Mouse (Mus musculus) left cerebral cortex, adult 11 months (tissue): Measurements from ENCODE around the gene Ppm1n.

Source experiments
- DNase-seq: peaks from one replicate; pipeline ENCODE4 v3.0.0; 2022; ENCODE audit warnings: low spot score

Gene Ppm1n

DNA sequence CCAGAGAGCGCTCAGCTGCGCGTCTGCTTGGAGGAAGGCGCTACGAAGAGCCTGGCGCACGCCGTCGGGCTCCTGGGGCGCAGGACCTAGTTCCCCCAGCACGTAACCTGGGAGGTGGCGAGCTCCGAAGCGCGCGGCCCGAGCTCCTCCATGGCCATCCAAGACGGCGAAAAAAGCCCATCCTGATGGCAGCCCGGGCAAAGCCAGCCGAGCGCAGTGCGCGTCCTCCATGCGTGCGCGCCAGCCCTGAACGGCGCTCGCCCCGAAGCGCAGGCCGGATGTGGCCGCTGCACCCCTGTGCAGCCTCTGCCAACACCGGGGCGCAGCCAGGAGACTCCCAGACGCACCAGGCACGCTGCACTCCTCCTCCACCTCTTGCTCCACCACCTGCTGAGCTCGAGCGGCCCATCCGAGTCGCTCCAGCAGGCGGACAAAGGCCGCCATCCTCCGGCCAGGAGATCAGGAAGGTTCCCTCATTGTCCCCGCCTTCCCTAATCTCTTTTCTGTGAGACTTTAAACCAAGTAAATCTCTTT is at the start of gene Ppm1n:
Ppm1n (minus strand) TSS at position 484 of the 534 bp plus-strand sequence.
- DNase-seq: no peak

DNA sequence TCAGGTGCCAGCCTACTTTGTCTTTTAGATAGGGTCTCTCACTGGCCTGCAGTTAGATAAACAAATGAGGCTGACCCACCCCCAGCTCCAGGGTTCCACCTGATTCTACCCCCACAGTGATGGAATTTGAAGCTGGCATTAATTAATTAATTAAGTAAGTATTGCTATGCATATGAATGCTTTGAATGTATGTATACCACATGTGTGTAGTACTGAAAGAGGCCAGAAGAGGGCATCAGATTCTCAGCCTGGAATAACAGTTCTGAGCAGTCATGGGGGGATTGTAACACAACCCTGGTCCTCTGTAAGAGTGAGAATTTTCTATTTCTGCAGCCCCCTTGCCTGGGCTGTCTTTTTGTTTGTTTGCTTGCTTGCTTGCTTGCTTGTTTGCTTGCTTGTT is 48.6 kb upstream of the Ppm1n start:
- DNase-seq: no peak

DNA sequence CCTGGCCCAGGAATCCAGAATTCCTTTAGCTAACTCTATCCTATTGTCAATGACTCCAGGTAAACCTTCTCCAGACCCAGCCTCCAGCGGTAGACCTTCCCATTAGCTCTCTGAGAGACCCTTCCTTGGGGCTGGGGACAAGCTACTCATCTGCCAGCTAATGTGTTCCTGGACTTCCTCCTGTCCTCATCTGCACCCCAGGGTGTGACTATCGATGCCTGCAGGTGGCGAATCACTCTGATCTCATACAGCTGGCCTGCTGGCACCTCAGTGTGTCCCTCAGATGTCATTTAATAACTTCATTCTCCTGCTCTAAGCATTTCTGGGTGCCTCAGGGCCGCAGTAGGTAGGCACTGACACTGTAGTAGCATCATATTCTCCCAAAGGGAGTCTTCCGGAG is 47.9 kb upstream of the Ppm1n start:
- DNase-seq: no peak

DNA sequence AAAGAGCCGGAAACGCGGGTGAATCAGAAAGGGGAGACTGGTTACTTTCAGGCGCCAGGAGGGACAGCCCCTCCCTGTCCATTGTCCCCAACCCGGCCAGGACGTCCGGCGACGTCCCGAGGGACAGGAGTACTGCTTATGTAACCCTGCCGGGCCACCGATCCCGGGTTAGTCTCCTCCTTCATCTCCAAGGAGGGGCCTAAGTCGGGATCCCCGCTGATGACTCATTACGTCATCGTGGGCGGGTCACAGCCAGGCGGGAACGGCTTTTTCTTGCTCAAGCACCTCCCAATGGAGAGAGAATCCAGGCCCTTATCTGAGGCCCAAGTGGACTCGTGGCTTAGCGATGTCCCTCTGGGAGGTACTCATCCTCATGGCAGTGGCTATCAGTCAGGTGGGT is 47.3 kb upstream of the Ppm1n start:
- no peak for DNase-seq

DNA sequence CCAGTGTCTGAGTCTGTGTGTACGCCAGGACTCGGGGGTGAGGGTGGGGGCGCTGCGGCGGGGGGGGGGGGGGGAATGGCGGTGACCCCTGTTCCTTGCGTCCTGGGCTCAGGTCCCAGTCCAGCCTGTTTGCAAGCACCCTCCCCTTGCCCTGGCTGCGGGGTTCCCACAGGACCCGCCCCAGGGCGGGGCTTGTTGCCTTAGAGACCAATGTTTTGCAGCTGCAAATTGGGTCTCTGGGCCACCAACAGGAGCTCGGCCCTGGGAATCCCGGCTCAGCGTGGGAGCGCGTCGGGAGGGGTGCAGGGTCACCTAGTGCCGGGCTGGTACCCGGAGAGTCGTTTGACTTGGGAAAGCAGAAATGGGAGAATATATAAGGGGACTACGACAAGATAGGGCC is 46.5 kb upstream of the Ppm1n start:
- DNase-seq: no peak

DNA sequence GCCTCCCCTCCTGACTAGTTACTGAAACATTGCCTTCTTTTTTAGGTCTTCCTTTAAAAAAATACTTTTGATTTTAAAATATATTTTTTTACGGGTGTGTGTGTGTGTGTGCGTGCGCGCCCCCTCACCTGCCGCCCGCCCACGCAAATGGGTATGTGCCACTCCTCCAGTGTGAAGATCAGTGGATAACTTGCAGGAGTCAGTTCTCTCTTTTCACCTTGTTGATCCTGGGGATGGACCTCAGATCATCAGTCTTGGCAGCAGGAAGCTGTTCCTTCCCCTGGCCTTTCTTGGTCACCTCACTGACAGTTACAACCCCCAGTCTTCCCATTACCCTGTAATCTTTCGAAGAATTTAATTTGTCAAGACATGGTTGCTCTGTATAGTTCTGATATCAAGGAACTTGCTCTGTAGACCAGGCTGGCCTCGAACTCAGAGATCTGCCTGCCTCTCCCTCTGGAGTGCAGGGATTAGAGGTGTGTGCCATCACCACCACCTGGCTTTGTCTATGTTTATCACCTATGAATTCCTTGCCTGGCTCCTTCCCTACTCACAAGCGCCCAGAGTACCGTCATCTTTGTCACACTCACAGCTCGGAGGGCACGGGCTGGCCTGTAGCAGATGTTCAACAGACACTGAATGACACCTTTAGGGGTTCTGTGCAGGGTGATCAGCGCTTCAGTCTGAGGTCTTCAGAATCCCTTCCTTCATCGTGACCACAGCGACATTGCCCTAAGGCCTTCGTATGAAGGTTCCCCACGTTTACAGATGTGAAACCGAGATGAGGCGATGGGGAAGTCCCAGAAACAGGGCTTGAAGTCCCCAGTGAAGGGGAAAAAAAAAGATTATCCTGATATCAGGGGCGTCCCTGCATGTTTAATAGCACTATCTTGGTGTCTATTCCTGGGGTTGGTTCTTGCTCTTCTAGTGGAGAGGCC is 45.7 kb upstream of the Ppm1n start:
- no peak for DNase-seq

DNA sequence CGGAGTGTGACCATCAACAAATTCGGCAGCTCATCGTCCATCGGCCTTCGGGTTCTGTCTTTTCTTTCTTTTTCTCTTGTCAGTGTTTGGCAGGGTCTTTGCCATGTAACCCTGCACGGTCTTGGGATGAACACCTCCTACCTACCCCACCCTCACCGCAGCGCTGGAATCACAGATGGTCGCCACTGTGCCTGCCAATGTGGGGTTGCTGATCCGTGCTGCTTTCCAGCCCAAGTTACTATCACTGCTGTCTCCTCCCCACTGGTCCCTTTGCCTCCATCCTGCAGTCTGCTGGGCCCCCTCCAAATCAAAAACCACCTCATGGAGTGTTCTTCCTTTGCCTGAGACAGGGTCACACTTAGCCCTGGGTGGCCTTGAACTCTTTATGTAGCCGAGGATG is 44.4 kb upstream of the Ppm1n start:
- no peak for DNase-seq

DNA sequence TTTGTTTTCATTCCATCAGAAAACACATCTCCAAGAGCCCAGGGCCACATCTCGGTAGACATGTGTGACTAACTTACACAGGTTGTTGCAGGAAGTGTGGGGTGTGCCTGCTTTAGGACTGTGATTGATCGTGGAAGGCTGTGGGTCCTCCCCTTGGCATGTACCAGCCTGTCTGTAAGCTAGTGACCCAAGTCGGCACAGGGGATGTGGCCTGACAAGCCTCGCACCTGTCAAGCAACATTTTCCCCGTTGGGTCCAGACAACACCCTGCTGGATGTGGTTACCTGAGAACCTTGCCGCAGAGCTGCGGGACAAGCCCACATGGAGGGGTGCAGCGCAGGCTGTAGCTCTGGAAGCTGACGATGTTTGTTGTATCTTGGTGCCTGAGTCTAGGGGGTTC is 42.6 kb upstream of the Ppm1n start:
- no peak for DNase-seq

DNA sequence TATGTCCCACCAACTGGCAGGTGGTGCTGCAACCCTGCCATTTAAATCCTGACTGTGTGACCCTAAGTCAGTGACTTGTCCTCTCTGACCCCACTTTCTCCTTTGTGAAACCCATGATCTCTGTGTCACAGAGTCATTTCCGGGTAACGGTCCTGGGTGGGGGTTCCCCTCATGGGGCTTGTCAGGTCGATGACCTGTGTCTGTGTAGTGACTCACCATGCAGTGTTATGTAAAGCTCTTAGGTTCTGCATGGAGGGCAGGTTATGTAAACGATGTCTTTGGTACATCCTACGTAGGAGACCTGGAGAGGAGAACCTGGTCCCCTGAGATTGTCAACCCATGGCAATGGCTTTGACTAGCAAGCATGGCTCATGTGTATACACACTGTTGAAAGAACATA is 41.6 kb upstream of the Ppm1n start:
- no peak for DNase-seq

DNA sequence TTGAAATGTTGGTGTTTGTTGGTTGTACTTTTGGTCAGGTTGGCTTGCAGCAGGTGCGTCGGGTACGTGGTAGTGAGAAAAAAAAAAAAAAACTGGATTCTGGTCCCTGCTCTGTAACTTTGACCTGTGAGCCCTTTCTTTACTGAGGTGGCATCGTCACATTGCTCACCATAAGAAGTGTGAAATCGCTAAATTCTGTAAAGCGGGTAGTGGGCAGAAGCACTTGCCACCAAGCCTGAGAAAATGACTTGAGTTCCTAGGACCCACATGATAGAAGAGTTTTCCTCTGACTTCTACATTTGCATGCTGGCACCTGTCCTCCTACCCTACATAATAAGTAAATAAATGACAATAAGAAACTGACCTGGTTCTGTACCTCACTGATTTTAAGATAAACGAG is 40.8 kb upstream of the Ppm1n start:
- DNase-seq: no peak

DNA sequence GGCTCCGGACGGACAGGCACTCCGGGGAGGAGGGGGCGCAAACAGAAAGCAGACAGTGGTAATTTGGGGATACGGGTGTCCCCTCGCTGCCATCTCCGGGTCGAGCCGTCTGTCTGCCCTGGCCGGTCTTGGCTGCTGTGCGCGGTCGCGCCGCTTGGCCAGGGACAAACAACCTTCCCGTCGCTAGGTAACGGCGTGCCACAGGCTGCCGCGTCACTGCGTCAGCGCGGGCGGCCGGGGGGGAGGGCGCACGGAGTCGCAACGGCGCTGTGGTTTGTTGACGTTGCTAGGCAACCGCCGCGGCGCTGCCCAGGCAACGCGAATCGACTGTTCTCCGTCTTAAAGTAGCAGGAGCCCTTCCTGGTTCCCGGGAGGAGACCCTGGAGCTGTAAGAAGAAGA is 40.0 kb upstream of the Ppm1n start:
- peak; percentile 84 for DNase-seq

DNA sequence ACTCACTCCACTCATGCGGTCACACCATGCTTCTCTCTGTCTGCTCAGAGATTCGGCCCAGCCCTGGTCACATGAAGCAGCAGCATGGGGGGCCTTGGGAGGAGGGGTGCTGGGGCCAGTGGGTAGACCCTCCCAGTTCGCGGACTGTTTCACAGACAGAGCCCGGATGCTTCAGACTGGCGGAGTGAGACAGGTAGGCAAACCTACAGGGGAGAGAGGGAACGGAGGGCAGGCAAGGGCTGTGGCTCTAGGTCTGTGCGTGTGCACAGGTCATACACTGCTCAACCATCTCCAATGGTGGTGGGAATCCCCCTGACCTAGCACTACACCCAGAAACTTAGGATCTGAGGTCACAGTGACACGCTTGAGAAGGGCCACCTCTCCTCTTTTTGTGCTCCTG is 39.6 kb upstream of the Ppm1n start:
- no peak for DNase-seq

DNA sequence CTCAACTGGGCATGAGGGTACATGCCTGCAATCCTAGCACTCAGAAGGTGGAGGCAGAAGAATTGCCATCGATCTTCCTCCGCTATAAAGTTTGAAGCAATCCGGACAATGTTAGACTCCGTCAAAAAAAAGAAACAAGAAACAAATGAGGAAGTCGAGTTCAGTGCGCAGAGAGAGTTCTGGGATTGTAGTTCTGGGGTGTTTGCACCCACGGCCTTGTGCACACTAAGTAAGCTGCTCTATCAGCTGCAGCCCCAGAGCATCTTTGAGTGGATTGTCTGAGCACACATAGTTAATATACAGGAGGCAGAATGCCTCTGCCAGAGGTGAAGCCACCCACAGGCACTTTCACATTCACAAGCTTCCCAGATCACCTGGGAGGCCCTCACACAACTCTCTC is 38.8 kb upstream of the Ppm1n start:
- DNase-seq: no peak

DNA sequence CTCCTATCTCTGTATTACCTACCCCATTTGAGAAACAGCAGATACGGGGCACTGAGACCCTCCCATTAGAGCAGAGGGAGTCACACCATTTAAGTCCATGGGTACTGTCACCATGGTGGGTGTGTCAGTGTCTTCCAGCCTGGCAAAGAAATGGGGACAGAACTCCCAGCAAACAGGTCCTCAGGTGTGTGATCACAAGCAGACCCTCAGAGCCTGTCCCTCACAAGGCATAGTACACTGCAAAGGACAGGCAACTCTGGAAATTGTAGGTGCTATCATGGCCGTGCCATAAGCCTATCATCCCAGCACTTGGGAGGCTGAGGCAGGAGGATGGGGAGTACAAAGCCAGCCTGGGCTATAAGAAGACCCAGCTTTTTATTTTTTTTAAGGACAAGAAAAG is 38.3 kb upstream of the Ppm1n start:
- DNase-seq: no peak

DNA sequence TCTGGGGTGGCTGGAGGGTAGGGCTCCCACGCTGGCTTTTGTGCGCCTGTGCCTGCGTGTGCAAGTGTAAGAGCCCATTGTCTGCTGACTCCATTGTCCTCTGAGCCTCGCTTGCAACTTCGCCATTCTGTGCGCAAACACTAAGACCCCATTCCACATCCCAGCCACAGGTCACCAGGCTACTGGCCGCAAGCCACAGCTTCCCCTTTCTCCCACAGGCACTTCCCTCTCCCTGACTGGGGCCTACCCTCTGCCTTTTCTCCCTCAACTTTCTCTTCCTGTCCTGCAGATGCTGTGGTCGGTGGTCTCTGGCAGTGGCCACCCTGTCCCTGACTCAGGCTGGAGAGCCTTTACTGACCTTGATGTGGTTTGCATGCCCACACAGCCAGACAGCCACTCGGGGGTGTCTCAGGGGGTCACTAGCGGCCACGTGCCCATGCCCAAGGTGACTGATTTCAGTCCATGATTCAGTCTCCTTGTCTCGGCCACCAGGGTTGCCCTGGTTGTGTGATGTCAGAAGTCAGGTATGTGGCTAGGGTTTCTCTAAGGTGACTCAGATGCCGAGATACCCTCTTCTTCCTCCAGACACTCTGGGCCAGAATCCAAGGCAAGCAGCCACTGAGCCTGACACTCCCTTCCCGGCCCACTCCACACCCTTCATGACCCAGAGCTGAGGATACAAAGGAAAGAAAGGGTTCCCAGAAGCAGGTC is 36.7 kb upstream of the Ppm1n start:
- no peak for DNase-seq

DNA sequence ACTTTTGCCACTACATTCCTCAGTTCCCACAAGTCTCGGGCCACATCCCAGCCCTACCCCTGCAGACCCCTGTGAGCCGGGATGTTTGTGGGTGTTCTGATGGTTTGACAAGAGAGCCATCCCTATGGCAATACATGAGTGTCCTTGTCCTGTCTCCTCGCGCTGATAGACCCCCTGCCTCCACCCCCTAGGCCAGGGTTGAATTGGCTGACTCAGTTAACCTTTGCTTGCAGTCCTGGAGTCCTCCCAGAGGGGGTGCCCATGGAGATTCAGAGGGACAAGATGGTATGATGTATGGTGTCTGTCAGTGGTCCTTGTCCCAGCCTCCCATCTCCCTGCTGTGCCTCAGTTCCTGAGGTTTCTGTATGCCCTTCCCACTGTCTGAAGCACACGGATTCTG is 34.2 kb upstream of the Ppm1n start:
- no peak for DNase-seq

DNA sequence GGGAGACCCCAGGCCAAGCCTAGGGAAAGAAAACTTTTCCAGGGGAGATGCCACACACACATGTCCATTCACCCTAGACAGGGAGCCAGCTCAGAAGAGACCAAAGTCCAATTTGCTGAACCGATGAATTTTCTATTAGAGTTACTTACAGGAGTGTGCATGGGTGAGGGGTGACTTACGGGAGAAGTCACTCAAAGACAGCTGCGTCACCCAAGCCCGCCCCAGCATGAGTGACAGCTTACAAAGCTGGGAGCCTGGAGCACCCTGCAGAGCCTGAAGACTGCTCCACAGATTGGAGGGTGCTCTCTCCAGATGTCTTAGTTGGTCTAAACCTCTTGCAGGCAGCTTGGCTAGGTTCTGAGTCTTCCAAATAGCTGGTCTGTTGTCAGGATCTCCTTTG is 32.1 kb upstream of the Ppm1n start:
- DNase-seq: no peak

DNA sequence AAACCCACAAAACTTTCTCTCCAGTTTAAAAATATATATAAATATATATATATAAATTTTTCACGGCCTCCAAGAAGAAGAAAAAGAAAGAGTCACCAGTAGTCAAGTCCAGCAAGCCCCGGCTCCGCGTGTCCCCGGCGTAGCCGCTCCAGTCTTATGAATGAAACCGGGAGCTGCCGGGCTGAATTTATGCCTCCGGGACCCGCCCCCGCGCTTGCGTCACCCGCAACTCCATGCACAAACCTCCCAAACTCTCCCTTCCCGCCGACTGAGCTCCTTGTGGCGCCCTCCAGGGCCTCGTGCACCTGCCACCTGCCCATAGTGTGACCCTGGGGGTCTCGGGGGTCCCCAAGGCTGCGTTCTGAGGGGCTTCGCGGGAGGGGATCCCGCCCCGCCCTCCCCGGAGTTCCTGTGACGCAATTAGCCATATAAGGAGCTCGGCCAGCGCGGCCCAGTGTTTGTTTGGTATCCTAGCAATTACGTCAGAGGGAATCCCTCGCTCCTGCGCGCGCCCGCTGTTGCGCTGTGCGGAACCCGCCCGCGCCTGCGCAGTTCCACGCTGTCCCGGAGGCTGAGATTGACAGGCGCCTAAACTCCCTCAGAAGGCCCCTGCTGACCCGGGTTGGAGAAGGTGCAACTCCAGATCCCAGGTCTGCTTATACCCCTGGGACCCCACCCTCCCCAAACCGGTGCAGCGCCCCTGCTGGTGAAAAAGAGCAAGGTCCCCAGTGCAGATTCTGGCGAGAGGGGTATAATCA is 30.2 kb upstream of the Ppm1n start, which contains the start of gene Fosb:
Fosb (minus strand) TSS at position 168 of the 758 bp plus-strand sequence.
- peak; percentile 96 for DNase-seq

DNA sequence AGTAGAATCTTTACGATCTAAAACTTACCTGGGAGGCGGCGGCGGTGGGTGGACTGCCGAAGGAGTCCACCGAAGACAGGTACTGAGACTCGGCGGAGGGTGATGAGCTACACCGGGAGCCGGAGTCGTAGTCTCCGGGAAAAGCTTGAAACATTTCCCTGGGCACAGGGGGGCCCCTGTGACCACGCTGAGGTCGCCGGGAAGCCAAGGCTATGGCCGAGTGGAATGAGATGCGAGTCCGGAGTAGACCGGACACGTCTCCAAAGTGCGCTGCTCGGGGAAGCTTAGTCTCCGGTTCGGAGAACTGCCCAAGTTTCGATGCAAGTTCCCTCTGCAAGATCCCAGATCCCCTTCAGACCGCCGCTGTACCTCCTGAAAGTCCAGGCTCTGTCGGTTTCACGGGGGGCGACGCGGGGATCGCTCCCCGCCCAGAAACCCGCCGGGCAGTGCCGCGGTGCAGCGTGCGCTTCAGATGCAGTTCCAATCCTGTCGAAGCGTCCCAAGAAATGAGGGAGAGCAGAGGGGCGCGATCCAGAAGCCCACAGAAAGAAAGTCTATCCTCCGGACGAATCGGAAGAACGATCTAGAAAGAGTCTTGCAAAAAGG is 29.5 kb upstream of the Ppm1n start:
- no peak for DNase-seq

DNA sequence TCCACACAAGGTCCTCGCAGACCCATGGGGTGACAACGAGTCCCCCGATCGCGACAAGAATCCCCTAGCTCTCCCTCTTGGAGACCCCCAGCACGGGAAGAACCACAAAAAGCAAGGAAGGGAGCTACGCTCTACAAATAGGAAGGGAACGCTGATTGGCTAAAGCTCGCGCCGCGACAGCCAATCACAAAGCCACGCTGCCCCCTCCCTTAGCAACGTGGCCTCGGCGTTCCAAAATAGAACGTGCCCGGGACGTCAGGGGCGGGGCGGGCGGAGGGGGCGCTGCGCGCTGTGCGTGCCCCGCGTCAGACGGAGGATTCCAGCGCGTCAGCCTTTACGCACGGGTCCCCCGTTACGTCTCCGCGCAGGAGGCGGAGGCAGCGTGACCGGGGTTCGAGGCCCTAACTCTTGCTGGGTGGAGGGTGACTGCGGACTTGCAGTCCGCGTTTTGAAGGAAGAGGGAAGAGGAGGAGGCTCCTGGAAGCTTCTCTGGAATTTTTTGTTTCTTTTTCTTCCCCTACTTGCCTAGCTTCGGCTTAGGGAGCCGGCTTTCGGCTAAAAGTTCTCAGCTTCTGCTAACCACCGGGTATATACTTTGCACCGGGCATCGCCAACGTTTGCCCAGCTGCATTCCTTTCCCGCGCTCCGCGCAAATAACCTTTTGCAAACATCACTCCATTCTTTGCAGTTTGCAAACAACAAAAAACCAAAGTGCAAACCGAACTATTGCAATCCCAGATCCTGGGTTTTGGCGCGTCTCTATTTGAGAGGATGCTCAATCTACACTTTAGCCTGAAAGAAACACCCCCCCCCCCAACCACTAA is 28.8 kb upstream of the Ppm1n start:
- peak; percentile 93 for DNase-seq
